Mouse (Mus musculus): ENCODE data around the gene Ufsp1.

- TF ChIP-seq CTCF (conservative IDR thresholded peaks at IDR 0.05; ENCODE audit: low read length), result peak; percentile 46
- no peak for TF ChIP-seq POU5F1 (IDR thresholded peaks at IDR 0.05; ENCODE audit: borderline replicate concordance, low read length)
- TF ChIP-seq NANOG (IDR thresholded peaks at IDR 0.05; ENCODE audit: borderline replicate concordance, low read length), result no peak
Measured at GRCm38 (mm10) chr5:137315084-137315903, 20.9 kb downstream of the Ufsp1 start.
